Mouse (Mus musculus) testis, adult 2 months (tissue): ENCODE data around the gene Morn2. TPM values are rescaled to one million over a fixed set of nuclear protein-coding genes. Genes with fewer than 3 reads are reported as not detected.

Experiments used
- H3K27ac ChIP-seq: fragments of 200-500 bp; 2 replicates; pipeline ENCODE4 v1.5.1; 2012; ENCODE audit warnings: low read depth, low read length; ENCODE audit not compliant: control insufficient read depth, insufficient read depth
- H3K27me3 ChIP-seq: fragments of 200-500 bp; 2 replicates; pipeline ENCODE4 v1.6.1; 2012; ENCODE audit warnings: mild to moderate bottlenecking, low read length, moderate library complexity; ENCODE audit not compliant: control insufficient read depth, insufficient read depth
- H3K36me3 ChIP-seq: fragments of 200-500 bp; 2 replicates; pipeline ENCODE4 v1.6.1; 2012; ENCODE audit warnings: mild to moderate bottlenecking, low read length; ENCODE audit not compliant: control insufficient read depth, insufficient read depth
- H3K4me1 ChIP-seq: fragments of 200-500 bp; 2 replicates; pipeline ENCODE4 v1.6.1; 2012; ENCODE audit warnings: low read length; ENCODE audit not compliant: control insufficient read depth, insufficient read depth
- H3K4me3 ChIP-seq: fragments of 200-500 bp; 2 replicates; pipeline ENCODE4 v1.5.1; 2012; ENCODE audit warnings: low read depth, mild to moderate bottlenecking, low read length, moderate library complexity, mixed read lengths; ENCODE audit not compliant: control insufficient read depth
- CTCF ChIP-seq: fragments of 200-500 bp; IDR thresholded peaks from 2 replicates; pipeline ENCODE4 v1.5.1; 2012; ENCODE audit warnings: low read depth, mild to moderate bottlenecking, inconsistent platforms, low read length, moderate library complexity; ENCODE audit not compliant: control insufficient read depth, insufficient read depth, insufficient replicate concordance
- POLR2A ChIP-seq: fragments of 200-500 bp; IDR thresholded peaks from 2 replicates; pipeline ENCODE4 v1.6.1; 2012; ENCODE audit warnings: low read depth, mild to moderate bottlenecking, inconsistent platforms, low read length, moderate library complexity; ENCODE audit not compliant: control insufficient read depth
- polyA plus RNA-seq: library from polyadenylated mRNA; depleted of rRNA; stranded (reverse); fragments of >200 nt; gene quantifications from 2 replicates; pipeline ENCODE4 v1.2.3, GENCODE M21; 2012

Morn2 gene
- polyA plus RNA-seq, 1 experiment: 365 TPM

DNA sequence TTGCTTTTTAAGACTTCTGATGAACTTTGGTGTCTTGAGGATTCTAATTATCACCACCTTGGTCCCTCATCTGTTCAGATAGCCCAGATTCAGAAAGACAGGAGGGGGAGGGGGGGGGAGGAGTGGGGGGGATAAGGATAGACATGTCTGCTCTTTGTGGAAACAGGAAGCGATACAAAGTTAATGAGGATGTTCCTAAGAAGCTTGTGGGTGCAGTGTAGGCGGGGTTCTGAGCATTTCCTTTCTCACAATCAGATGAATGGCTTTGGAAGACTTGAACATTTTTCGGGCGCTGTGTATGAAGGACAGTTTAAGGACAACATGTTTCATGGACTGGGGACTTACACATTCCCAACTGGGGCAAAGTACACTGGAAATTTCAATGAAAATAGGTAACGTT is 5.3 kb downstream of the Morn2 start:
- TF ChIP-seq CTCF (no peak), POLR2A (no peak)
- no peak overlapping the region for H3K4me3 ChIP-seq

DNA sequence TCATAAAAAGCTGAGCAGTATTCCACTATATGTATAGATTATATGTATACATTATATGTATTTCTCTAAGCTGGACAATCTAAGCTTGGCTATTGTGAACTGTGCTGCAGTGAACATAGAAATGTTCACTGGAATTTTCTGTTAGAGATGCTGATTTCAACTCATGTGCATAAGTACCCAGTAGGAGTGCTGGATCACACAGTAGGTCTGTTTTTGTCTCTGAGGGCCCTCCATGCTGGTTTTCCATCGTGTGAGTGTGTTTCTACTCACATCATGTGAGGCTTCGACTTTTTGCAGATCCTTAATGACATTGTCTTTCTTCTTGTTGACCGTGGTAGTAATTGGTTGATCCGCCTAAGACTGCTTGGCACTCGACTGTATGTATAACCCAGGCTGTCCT is 8.8 kb downstream of the Morn2 start:
- Histone ChIP-seq H3K4me3 (no peak overlapping the region), H3K27ac (no peak overlapping the region), H3K27me3 (no peaks in the 10 kb centered on the region), H3K4me1 (no peaks in the 10 kb centered on the region), H3K36me3 (no peaks in the 10 kb centered on the region; the same call in 1 of the 2 replicates)
- TF ChIP-seq CTCF (no peak), POLR2A (no peak)

More for the DNA sequence above, 5.3 kb downstream of the Morn2 start:
- no peaks in the 10 kb centered on the region; the same call in 1 of the 2 replicates for H3K36me3 ChIP-seq
- H3K27ac ChIP-seq: no peak overlapping the region
- H3K27me3 ChIP-seq: no peaks in the 10 kb centered on the region
- H3K4me1 ChIP-seq: no peaks in the 10 kb centered on the region

DNA sequence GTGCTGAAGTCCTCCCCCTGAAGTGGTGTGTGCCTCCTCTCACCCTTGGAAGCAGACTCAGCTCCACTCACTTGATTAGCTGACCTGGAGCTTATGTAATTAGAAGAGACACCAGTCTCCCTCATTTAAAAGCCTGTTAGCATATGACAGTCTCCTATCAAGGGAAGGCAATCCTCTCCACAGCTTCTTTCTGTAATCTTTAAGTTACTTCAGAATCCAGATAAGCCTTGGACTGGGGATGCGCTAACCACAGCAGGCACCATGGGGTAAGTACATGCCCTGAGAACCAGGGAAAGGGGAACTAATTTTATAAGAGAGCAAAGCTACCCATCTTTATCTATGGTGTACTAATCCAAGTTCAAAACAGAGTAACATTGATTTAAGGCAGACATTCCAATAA is 17.2 kb downstream of the Morn2 start, which contains the start of gene Arhgef33:
Gene Arhgef33, plus strand, starts transcription at position 157 of the 400 bp plus-strand sequence.
- Histone ChIP-seq H3K27me3 (no peaks in the 10 kb centered on the region), H3K4me1 (no peaks in the 10 kb centered on the region), H3K4me3 (no peak within 1 kb of the TSS), H3K36me3 (no peaks in the 10 kb centered on the region; the same call in 1 of the 2 replicates), H3K27ac (no peak within 1 kb of the TSS)
- TF ChIP-seq CTCF (no peak), POLR2A (no peak)

DNA sequence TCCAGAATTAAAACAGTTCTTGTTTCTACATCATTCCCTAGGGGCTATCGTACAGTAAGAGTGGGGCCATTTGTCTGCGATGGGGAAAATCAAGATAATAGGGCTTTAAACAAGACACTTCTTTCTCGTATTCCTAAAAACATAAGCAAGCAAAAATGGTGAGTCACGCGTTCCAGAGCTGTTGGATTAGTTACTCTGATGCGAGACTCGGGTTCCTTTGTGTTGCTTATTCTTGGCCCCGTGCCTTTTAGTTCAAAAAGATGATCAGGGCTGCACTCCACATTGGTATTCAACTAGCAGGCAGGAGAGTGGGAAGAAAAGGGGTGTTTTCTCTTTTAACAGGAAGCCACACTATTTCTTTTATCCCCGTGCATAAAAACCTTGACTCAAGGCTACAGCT is 21.8 kb downstream of the Morn2 start:
- Histone ChIP-seq H3K4me3 (no peak overlapping the region), H3K4me1 (no peaks in the 10 kb centered on the region; the same call in 1 of the 2 replicates), H3K27me3 (no peaks in the 10 kb centered on the region), H3K36me3 (no peaks in the 10 kb centered on the region; the same call in none of the 2 replicates), H3K27ac (no peak overlapping the region)
- TF ChIP-seq CTCF (no peak), POLR2A (no peak)

DNA sequence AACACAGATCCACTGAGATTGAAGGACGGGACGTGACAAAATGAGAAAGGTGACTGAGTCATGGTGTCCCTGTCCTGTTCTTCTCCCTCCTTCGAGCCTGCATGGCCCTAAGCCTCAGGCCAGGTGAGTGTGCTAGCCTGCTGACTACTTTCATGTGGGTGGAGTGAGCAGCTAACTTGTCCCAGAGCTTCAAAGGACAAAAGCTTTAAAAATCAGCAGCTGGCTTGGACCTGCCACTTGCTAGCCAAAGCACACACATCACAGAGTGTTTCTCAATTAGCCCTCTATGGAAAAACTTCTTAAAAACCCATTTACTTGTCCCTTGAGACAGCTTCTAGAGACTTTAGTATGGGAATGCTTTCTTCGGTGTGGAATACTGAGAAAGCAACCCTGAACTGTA is 22.4 kb downstream of the Morn2 start:
- H3K4me3 ChIP-seq: no peak overlapping the region
- no peaks in the 10 kb centered on the region; the same call in 1 of the 2 replicates for H3K4me1 ChIP-seq
- H3K27me3 ChIP-seq: no peaks in the 10 kb centered on the region
- no peak for TF ChIP-seq CTCF
- no peak for TF ChIP-seq POLR2A
- H3K36me3 ChIP-seq: no peaks in the 10 kb centered on the region; the same call in none of the 2 replicates
- H3K27ac ChIP-seq: no peak overlapping the region

DNA sequence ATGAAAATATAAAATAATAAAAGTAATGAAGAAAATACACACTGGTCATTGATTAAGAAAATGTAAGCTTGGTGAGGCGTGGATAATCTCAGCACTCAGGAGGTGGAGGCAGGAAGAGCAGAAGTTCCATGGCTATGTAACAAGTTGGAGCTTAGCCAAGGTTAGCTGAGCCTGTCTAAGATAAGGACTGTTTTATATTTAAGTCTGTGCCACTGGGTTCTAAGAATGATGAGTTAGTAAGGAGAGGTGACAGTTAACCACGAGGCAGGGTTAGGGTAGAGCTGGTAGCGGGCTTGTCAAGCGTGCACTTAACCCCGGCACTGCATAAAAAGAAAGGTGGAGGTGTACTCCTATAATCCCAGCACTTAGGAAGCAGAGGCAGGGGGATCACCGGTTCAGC is 32.2 kb downstream of the Morn2 start:
- Histone ChIP-seq H3K4me1 (no peaks in the 10 kb centered on the region), H3K4me3 (no peak overlapping the region), H3K27me3 (no peaks in the 10 kb centered on the region), H3K36me3 (no peaks in the 10 kb centered on the region), H3K27ac (no peak overlapping the region)
- no peak for TF ChIP-seq CTCF
- TF ChIP-seq POLR2A: no peak

DNA sequence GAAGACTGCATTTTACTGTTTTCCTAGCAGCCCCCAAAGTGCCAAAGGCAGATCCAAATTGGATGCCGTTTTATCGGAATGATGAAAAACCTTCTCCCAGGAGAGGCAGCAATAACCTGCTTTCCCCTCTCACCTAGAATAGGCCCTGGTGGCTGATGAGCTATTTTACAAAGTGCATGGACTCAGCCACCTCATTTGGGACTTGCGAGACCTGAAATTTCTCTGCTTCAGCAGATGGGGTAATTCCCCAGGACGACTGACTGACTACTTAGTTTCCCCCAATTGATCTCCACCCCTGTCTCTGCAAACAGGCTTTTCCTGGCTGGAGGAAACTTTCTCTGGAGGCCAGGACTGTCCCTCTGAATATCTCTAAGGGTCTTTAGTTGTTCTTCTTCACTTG is 33.0 kb downstream of the Morn2 start:
- Histone ChIP-seq H3K27me3 (no peaks in the 10 kb centered on the region), H3K27ac (no peak overlapping the region), H3K4me3 (no peak overlapping the region), H3K4me1 (no peaks in the 10 kb centered on the region), H3K36me3 (no peaks in the 10 kb centered on the region)
- TF ChIP-seq POLR2A (no peak), CTCF (no peak)

DNA sequence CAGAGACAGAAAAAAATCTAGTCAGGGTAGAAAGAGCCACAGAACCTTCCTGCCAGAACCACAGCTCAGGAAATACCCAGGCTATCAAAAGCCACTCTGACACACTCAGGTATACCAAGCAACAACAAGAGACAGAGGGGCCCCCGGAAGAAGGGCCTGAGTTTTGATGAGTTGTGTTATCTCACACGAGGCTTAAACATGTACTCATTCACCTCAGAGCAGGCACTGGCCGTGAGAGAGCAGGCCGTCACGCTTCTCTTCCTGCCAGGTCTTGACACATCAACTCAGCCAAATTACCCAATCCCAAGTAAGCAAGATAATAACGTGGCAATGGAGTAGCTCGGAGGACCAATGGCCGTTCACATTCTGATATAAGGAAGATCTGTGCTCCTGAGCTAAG is 33.7 kb downstream of the Morn2 start:
- Histone ChIP-seq H3K4me3 (no peak overlapping the region), H3K27me3 (no peaks in the 10 kb centered on the region), H3K36me3 (no peaks in the 10 kb centered on the region), H3K4me1 (no peaks in the 10 kb centered on the region), H3K27ac (no peak overlapping the region)
- TF ChIP-seq CTCF: no peak
- TF ChIP-seq POLR2A: no peak
